Mouse (Mus musculus): ENCODE results near the gene Rsl1. TPM values are rescaled to one million over a fixed set of nuclear protein-coding genes. Genes with fewer than 3 reads are reported as not detected.
A peak's percentile ranks its signal among the peaks of the same experiment; 100 is the strongest.
"Not testable (repeated sequence)": the region's sequence is repeated elsewhere in the genome, so short reads cannot be mapped to it uniquely, and the experiment has no call there.

The Rsl1 gene
- polyA plus RNA-seq (2017; shearing (Covaris generic)), result 10 to 100 TPM; 17.0 to 23.5 (median 21.8) TPM

GRCm38 (mm10) chr13:67172991-67173722, at the start of gene Rsl1:
TSS of gene Rsl1 (plus strand) at chr13:67173182.
- peak; percentile 99 for ATAC-seq

- ATAC-seq, result no peak
These were observed 48.5 kb upstream of the Rsl1 start for GRCm38 (mm10) chr13:67124460-67124859.

GRCm38 (mm10) chr13:67127507-67127906, 45.5 kb upstream of the Rsl1 start:
- not testable (repeated sequence) for ATAC-seq

GRCm38 (mm10) chr13:67128038-67128721, 44.8 kb upstream of the Rsl1 start:
- peak; percentile 98 for ATAC-seq

GRCm38 (mm10) chr13:67166122-67166521, 6.9 kb upstream of the Rsl1 start:
- ATAC-seq, result peak; percentile 56

- ATAC-seq, result no peak
These were observed 707 bp downstream of the Rsl1 start for GRCm38 (mm10) chr13:67173723-67174055.

- peak; percentile 98 for ATAC-seq
These were observed 21.4 kb downstream of the Rsl1 start, which contains the start of gene Zfp455 for GRCm38 (mm10) chr13:67194340-67194894. TSS of gene Zfp455 (plus strand) at chr13:67194506.

- ATAC-seq, result no peak
These were observed 28.7 kb downstream of the Rsl1 start for GRCm38 (mm10) chr13:67201656-67202055.

- peak; percentile 68 for ATAC-seq
These were observed 41.1 kb downstream of the Rsl1 start for GRCm38 (mm10) chr13:67214015-67214607.

Other genes with a start within 250 kb of the Rsl1 start
- gene Zfp712, start 112.0 kb upstream of the Rsl1 start, polyA plus RNA-seq (2017; shearing (Covaris generic)), result 1 to 10 TPM; 6.9 to 8.7 (median 8.6) TPM
- gene Zfp708, start 75.2 kb upstream of the Rsl1 start, polyA plus RNA-seq (2017; shearing (Covaris generic)), result 1 to 10 TPM; 3.4 to 7.7 (median 5.8) TPM
- 1 to 10 TPM; 3.7 to 5.5 (median 4.8) TPM for gene Gm28557, start 64.6 kb upstream of the Rsl1 start, polyA plus RNA-seq (2017; shearing (Covaris generic))
- gene Rslcan18, start 56.9 kb upstream of the Rsl1 start, polyA plus RNA-seq (2017; shearing (Covaris generic)), result under 1 TPM in 2 of 3 experiments, not detected in 1; 0.44 to 0.50 TPM
- 1 to 10 TPM; 1.9 to 2.6 (median 2.0) TPM for gene Zfp759, start 51.5 kb upstream of the Rsl1 start, polyA plus RNA-seq (2017; shearing (Covaris generic))
- 1 to 10 TPM; 5.7 to 6.5 (median 6.5) TPM for gene Zfp455, start 21.3 kb downstream of the Rsl1 start, polyA plus RNA-seq (2017; shearing (Covaris generic))
- gene Zfp458, start 105.3 kb downstream of the Rsl1 start, polyA plus RNA-seq (2017; shearing (Covaris generic)), result 1 to 10 TPM; 1.4 to 3.7 (median 1.9) TPM
- under 1 TPM in 1 of 3 experiments, not detected in 2; 0.40 TPM for gene Zfp457, start 133.3 kb downstream of the Rsl1 start, polyA plus RNA-seq (2017; shearing (Covaris generic))
- 1 to 10 TPM; 5.1 to 8.1 (median 6.1) TPM for gene Zfp595, start 159.4 kb downstream of the Rsl1 start, polyA plus RNA-seq (2017; shearing (Covaris generic))
- under 1 TPM in 1 of 3 experiments, not detected in 2; 0.69 TPM for gene Gm28044, start 187.4 kb downstream of the Rsl1 start, polyA plus RNA-seq (2017; shearing (Covaris generic))
- 1 to 10 TPM; 2.1 to 3.2 (median 2.8) TPM for gene Zfp953, start 187.4 kb downstream of the Rsl1 start, polyA plus RNA-seq (2017; shearing (Covaris generic))
- gene Gm28041, start 202.6 kb downstream of the Rsl1 start, polyA plus RNA-seq (2017; shearing (Covaris generic)), result 1 to 10 TPM in 2 of 3 experiments, under 1 TPM in 1; 0.78 to 2.9 (median 2.5) TPM
- gene Zfp456, start 202.6 kb downstream of the Rsl1 start, polyA plus RNA-seq (2017; shearing (Covaris generic)), result 1 to 10 TPM; 5.5 to 7.2 (median 5.6) TPM
- 10 to 100 TPM; 24.1 to 28.1 (median 25.8) TPM for gene Zfp429, start 226.6 kb downstream of the Rsl1 start, polyA plus RNA-seq (2017; shearing (Covaris generic))
- 1 to 10 TPM in 1 of 3 experiments, under 1 TPM in 2; 0.19 to 5.7 (median 0.82) TPM for gene Zfp459, start 248.2 kb downstream of the Rsl1 start, polyA plus RNA-seq (2017; shearing (Covaris generic))

Data from inflammation-experienced regulatory T-cells, adult 6 months (primary cell).